In genomic region chr1:106517099-106517498, GRCm38 (mm10) we compare ENCODE assay signal across 19 mouse cellular contexts.
"Had no signal": no experiment of that assay in that cellular context is flagged by ENCODE, and none has a peak within 500 bp of the region (broad histone marks: within the 10 kb centered on the region; RNA-seq: fewer than 3 reads in every experiment).

No protein-coding gene starts in this region.

- H3K9ac ChIP-seq: hindbrain, embryonic 15.5 days; kidney, embryonic 15.5 days; liver, embryonic 15.5 days; lung, embryonic 14.5 days; midbrain, embryonic 13.5 days; neural tube, embryonic 13.5 days had no signal

- H3K9me3 ChIP-seq: hindbrain, embryonic 15.5 days; kidney, embryonic 15.5 days; liver, embryonic 15.5 days; midbrain, embryonic 10.5 days; midbrain, embryonic 13.5 days; neural tube, embryonic 13.5 days had no signal

- H3K36me3 ChIP-seq: hindbrain, embryonic 15.5 days; kidney, embryonic 15.5 days; liver, embryonic 15.5 days; midbrain, embryonic 10.5 days; midbrain, embryonic 13.5 days; neural tube, embryonic 13.5 days had no signal

- H3K4me3 ChIP-seq: hindbrain, embryonic 15.5 days; kidney, embryonic 15.5 days; liver, embryonic 15.5 days; midbrain, embryonic 10.5 days; midbrain, embryonic 13.5 days; myocyte; neural tube, embryonic 13.5 days had no signal

- H3K4me2 ChIP-seq: hindbrain, embryonic 15.5 days; kidney, embryonic 15.5 days; liver, embryonic 15.5 days; lung, embryonic 14.5 days; midbrain, embryonic 13.5 days; neural tube, embryonic 13.5 days had no signal

- DNase-seq: kidney, adult 11 months; kidney, adult 8-10 months; kidney, postnatal 10 days; kidney, postnatal 36 days; lung, embryonic 14.5 days; lung, postnatal 36 days; retina, postnatal 1 day; right cerebral cortex, postnatal 25 days; spleen, adult 18-20 months; thymus, adult 2 months had no signal

- ATAC-seq: lung, postnatal 0 days; midbrain, embryonic 13.5 days; midbrain, embryonic 16.5 days had no signal

- H3K27ac ChIP-seq: hindbrain, embryonic 15.5 days; kidney, embryonic 15.5 days; liver, embryonic 15.5 days; midbrain, embryonic 10.5 days; midbrain, embryonic 13.5 days; neural tube, embryonic 13.5 days had no signal

- H3K4me1 ChIP-seq: hindbrain, embryonic 15.5 days; liver, embryonic 15.5 days; midbrain, embryonic 13.5 days; neural tube, embryonic 13.5 days had no signal

- H3K27me3 ChIP-seq: hindbrain, embryonic 15.5 days; kidney, embryonic 15.5 days; liver, embryonic 15.5 days; midbrain, embryonic 13.5 days; neural tube, embryonic 13.5 days had no signal
